Mouse (Mus musculus) G1E (cell line): ENCODE results near the gene Zfp503. TPM values are rescaled to one million over a fixed set of nuclear protein-coding genes. Genes with fewer than 3 reads are reported as not detected.

Source experiments
- ATAC-seq: 2 replicates; pipeline ENCODE4 v1.8.0; 2016; ENCODE audit warnings: mild to moderate bottlenecking; ENCODE audit not compliant: insufficient number of reproducible peaks, poor library complexity, low FRiP score, severe bottlenecking; ENCODE audit errors: extremely low read depth
- DNase-seq: peaks from one replicate; pipeline ENCODE4 v3.0.0; 2012; ENCODE audit warnings: low spot score
- H3K27me3 ChIP-seq: 2 replicates; pipeline ENCODE4 v1.6.1; 2012; ENCODE audit warnings: mild to moderate bottlenecking, low read length, inconsistent platforms; ENCODE audit not compliant: insufficient read depth
- H3K36me3 ChIP-seq: replicated peaks from 2 replicates; pipeline ENCODE3; 2012; ENCODE audit warnings: mild to moderate bottlenecking, inconsistent platforms
- H3K4me1 ChIP-seq: 2 replicates; pipeline ENCODE4 v1.6.1; 2012; ENCODE audit warnings: low read depth, low read length, inconsistent platforms, mixed read lengths; ENCODE audit not compliant: insufficient read depth
- H3K4me3 ChIP-seq: 2 replicates; pipeline ENCODE4 v1.5.1; 2012; ENCODE audit warnings: low read depth, mild to moderate bottlenecking, inconsistent platforms, low read length, moderate library complexity, mixed read lengths
- H3K9me3 ChIP-seq: replicated peaks from 2 replicates; pipeline ENCODE4 v1.6.1; 2012; ENCODE audit warnings: inconsistent platforms
- CTCF ChIP-seq: IDR thresholded peaks from 2 replicates; pipeline ENCODE4 v1.5.1; 2012; ENCODE audit warnings: low read depth, low read length, inconsistent platforms, mixed read lengths
- GATA1 ChIP-seq: IDR thresholded peaks from 2 replicates; pipeline ENCODE4 v1.6.1; 2012; ENCODE audit warnings: borderline replicate concordance, low read length, inconsistent platforms, mixed read lengths
- GATA2 ChIP-seq: IDR thresholded peaks from 2 replicates; pipeline ENCODE4 v1.6.1; 2012; ENCODE audit warnings: low read depth, low read length, inconsistent platforms, borderline replicate concordance
- POLR2AphosphoS5 ChIP-seq: IDR thresholded peaks from 2 replicates; pipeline ENCODE4 v1.6.1; 2012; ENCODE audit warnings: low read depth, low read length, inconsistent platforms; ENCODE audit not compliant: insufficient replicate concordance
- TAL1 ChIP-seq: conservative IDR thresholded peaks from 2 replicates; pipeline ENCODE4 v1.6.1; 2012; ENCODE audit warnings: low read depth, low read length, inconsistent platforms, mixed read lengths
- polyA plus RNA-seq: library from polyadenylated mRNA; stranded (reverse); fragments of >175 nt; gene quantifications from 2 replicates; pipeline ENCODE4 v1.2.3, GENCODE M21; 2012
- total RNA-seq, 2 experiments: library from RNA; stranded (forward) in 1 of 2; stranded (reverse) in 1 of 2; fragments of 200-1000 nt in 1 of 2; fragments of >200 nt in 1 of 2; fragmentation: Nextera tagmentation in 1 of 2; gene quantifications; 2 replicates each; pipeline ENCODE4 v1.2.3; 2014 to 2017

The Zfp503 gene
- total and polyA plus RNA-seq, 3 experiments = 0.01 TPM; not detected in 2

DNA sequence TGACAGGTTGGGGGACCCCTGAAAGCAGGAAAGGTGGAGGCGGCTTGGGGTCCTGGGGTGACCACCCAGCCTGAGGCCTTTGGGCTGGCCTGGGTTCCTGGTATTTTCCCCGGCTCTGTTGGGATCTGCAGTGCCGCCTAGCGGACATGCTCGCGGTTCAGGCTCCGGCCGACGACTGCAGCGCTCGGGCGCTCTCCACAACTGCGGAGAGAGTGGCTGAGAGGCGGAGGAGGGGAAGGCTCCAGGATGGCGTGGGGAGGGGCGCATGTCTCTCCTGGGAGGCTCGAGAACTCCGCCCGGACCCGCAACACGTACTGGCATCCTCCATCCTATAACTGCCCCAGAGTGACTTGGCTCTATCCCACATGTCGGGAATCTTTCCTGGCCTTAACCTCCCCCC is 7.9 kb downstream of the Zfp503 start:
- DNase-seq (no peak), ATAC-seq (no peak)
- Histone ChIP-seq H3K4me3 (no peak overlapping the region), H3K4me1 (no peaks in the 10 kb centered on the region), H3K36me3 (no peaks in the 10 kb centered on the region), H3K9me3 (peaks cover 17% of the 10 kb centered on the region), H3K27me3 (peaks cover 29% of the 10 kb centered on the region; the same call in 1 of the 2 replicates)
- no peak for TF ChIP-seq GATA1
- no peak for TF ChIP-seq TAL1
- no peak for TF ChIP-seq CTCF
- TF ChIP-seq POLR2AphosphoS5 = no peak
- no peak for TF ChIP-seq GATA2

DNA sequence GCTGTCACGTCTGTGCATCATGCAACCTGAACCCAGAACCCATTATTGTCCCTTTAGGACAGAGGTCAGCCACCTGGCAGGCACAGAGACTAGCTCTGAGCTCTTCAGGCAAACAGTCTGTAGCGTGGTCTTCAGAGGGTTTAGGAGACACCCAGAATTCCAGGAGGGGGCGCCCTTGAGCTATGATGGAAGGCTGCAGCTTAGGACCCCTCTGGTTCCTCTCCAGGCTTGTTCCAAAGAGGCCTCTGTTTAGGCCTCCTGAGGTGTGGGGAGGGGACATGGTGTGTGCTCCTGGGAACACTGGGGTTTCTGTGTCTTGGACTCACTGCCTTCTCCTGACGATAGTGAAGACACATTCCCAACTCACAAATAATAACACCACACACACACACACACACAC is 20.4 kb downstream of the Zfp503 start:
- no peak overlapping the region for H3K4me3 ChIP-seq
- H3K27me3 ChIP-seq = no peaks in the 10 kb centered on the region
- DNase-seq (peak; percentile 25), ATAC-seq (no peak)
- H3K36me3 ChIP-seq = no peaks in the 10 kb centered on the region
- H3K4me1 ChIP-seq = no peaks in the 10 kb centered on the region
- H3K9me3 ChIP-seq = no peaks in the 10 kb centered on the region
- TF ChIP-seq GATA2 = no peak
- no peak for TF ChIP-seq TAL1
- no peak for TF ChIP-seq GATA1
- peak; percentile 57 for TF ChIP-seq CTCF
- TF ChIP-seq POLR2AphosphoS5 = no peak

GRCm38 (mm10) chr14:21967375-21968010 is 21.9 kb downstream of the Zfp503 start:
- no peak for DNase-seq
- Histone ChIP-seq H3K4me3 (no peak overlapping the region), H3K4me1 (no peaks in the 10 kb centered on the region), H3K36me3 (no peaks in the 10 kb centered on the region), H3K9me3 (no peaks in the 10 kb centered on the region), H3K27me3 (no peaks in the 10 kb centered on the region)
- TF ChIP-seq GATA2 (no peak), TAL1 (no peak), GATA1 (no peak), CTCF (no peak), POLR2AphosphoS5 (no peak)
- ATAC-seq = no peak

DNA sequence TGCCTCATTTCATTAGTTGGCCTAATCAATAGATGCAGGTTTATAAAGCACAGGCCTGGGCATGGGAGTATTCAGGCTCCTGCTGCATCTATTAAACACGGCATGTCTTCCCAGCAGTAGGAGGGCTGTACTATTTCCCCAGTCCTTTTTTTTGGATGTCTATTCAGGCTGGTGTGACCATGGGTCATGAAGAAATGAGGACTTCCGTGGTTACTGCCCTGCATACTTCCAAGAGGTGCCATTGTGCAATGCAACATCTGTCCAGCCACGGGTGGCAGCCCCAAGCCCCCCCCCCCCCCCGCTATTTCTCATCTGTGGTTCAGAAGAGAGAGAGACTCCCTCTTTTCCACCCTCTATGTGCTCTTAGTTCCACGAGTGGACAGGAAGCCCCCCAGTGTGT is 23.1 kb downstream of the Zfp503 start:
- H3K27me3 ChIP-seq = no peaks in the 10 kb centered on the region
- ATAC-seq (no peak), DNase-seq (no peak)
- no peak overlapping the region for H3K4me3 ChIP-seq
- no peaks in the 10 kb centered on the region for H3K36me3 ChIP-seq
- no peaks in the 10 kb centered on the region for H3K4me1 ChIP-seq
- TF ChIP-seq GATA1 (no peak), CTCF (no peak), GATA2 (no peak), TAL1 (no peak), POLR2AphosphoS5 (no peak)
- no peaks in the 10 kb centered on the region for H3K9me3 ChIP-seq

GRCm38 (mm10) chr14:21962381-21963050 is 26.9 kb downstream of the Zfp503 start:
- no peaks in the 10 kb centered on the region for H3K4me1 ChIP-seq
- H3K4me3 ChIP-seq = no peak overlapping the region
- H3K36me3 ChIP-seq = no peaks in the 10 kb centered on the region
- no peaks in the 10 kb centered on the region for H3K27me3 ChIP-seq
- no peaks in the 10 kb centered on the region for H3K9me3 ChIP-seq
- no peak for ATAC-seq
- TF ChIP-seq TAL1 = no peak
- no peak for TF ChIP-seq GATA1
- TF ChIP-seq CTCF = no peak
- TF ChIP-seq POLR2AphosphoS5 = no peak
- TF ChIP-seq GATA2 = no peak
- no peak for DNase-seq

GRCm38 (mm10) chr14:21959243-21959642 is 30.2 kb downstream of the Zfp503 start:
- no peak for ATAC-seq
- Histone ChIP-seq H3K9me3 (no peaks in the 10 kb centered on the region), H3K4me1 (no peaks in the 10 kb centered on the region), H3K4me3 (no peak overlapping the region), H3K36me3 (no peaks in the 10 kb centered on the region), H3K27me3 (no peaks in the 10 kb centered on the region)
- no peak for DNase-seq
- TF ChIP-seq POLR2AphosphoS5 = no peak
- no peak for TF ChIP-seq GATA2
- no peak for TF ChIP-seq GATA1
- no peak for TF ChIP-seq CTCF
- TF ChIP-seq TAL1 = no peak
